14 mouse cellular contexts compared by ENCODE assay signal in the genomic region with DNA sequence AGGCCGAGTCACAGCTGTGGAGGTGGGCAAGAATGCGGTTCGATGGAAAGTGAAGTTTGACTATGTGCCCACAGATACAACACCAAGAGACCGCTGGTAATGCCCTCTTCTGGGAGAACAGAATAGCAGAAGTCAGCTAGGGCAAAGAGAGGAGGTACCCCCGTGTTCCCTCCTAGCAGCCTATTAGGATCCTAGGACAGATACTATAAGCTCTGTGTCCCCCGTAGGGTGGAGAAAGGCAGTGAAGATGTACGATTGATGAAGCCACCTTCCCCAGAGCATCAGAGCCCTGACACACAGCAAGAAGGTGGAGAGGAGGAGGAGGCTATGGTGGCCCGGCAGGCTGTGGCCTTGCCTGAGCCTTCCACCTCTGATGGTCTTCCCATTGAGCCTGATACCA. TPM values are rescaled to one million over a fixed set of nuclear protein-coding genes. Genes with fewer than 3 reads are reported as not detected.
DNase-seq lines count a peak whose midpoint lies in the region; ATAC-seq and TF ChIP-seq lines count a peak whose summit lies in the region.
"Had no signal": no experiment of that assay in that cellular context is flagged by ENCODE, and none has a peak within 500 bp of the region (broad histone marks: within the 10 kb centered on the region; RNA-seq: fewer than 3 reads in every experiment).

No protein-coding gene starts in this region.

- WGBS in midbrain, embryonic 11.5 days, result 96% methylated on average over 8 of the region's 8 CpGs
- 94% methylated on average over 8 of the region's 8 CpGs for WGBS in midbrain, postnatal 0 days

- H3K9me3 ChIP-seq in midbrain, embryonic 11.5 days (ENCODE audit: control insufficient read depth, low read length), result no peaks in the 10 kb centered on the region
- H3K9me3 ChIP-seq in midbrain, postnatal 0 days (ENCODE audit: low read length), result no peaks in the 10 kb centered on the region
- H3K9me3 ChIP-seq: G1E had no signal

- H3K9ac ChIP-seq in midbrain, embryonic 11.5 days (ENCODE audit: low read length), result no peak overlapping the region
- no peak overlapping the region for H3K9ac ChIP-seq in midbrain, postnatal 0 days (replicated peaks; ENCODE audit: low read length, poor library complexity, severe bottlenecking)

- no peaks in the 10 kb centered on the region for H3K4me1 ChIP-seq in midbrain, embryonic 11.5 days (ENCODE audit: control insufficient read depth, insufficient read depth, low read length)
- no peaks in the 10 kb centered on the region for H3K4me1 ChIP-seq in midbrain, postnatal 0 days (ENCODE audit: insufficient read depth, low read length)

- H3K27me3 ChIP-seq in midbrain, embryonic 11.5 days (ENCODE audit: control insufficient read depth, insufficient read depth, low read length), result no peaks in the 10 kb centered on the region
- no peaks in the 10 kb centered on the region for H3K27me3 ChIP-seq in midbrain, postnatal 0 days (ENCODE audit: insufficient read depth, low read length)
- H3K27me3 ChIP-seq: CH12.LX, Patski had no signal

- H3K4me2 ChIP-seq in midbrain, embryonic 11.5 days, result no peak overlapping the region
- no peak overlapping the region for H3K4me2 ChIP-seq in midbrain, postnatal 0 days (ENCODE audit: low read depth, low read length, poor library complexity, severe bottlenecking)

- DNase-seq in heart, adult 11 months, result peak; percentile 79
- no peak for DNase-seq in heart, postnatal 25 days (ENCODE audit: low spot score)
- no peak for DNase-seq in left cerebral cortex, adult 2 months (ENCODE audit: extremely low spot score in 1 of 2, low spot score in 2 of 2)
- DNase-seq in left cerebral cortex, adult 8-10 months (ENCODE audit: low spot score in 2 of 2), result no peak
- peak; percentile 78 for DNase-seq in midbrain, embryonic 11.5 days (ENCODE audit: low spot score, missing footprints)
- DNase-seq in midbrain, postnatal 0 days (ENCODE audit: low spot score), result no peak
- DNase-seq in testis, postnatal 10 days (ENCODE audit: low spot score), result peak; percentile 23
- no peak for DNase-seq in testis, postnatal 14 days (ENCODE audit: low spot score)
- DNase-seq: B cell, adult 2 months had no signal

- TF ChIP-seq CTCF in left cerebral cortex, adult 2 months (IDR thresholded peaks at IDR 0.05), result no peak
- TF ChIP-seq CTCF in midbrain, postnatal 0 days (IDR thresholded peaks at IDR 0.05), result no peak

- H3K36me3 ChIP-seq in midbrain, embryonic 11.5 days (ENCODE audit: control insufficient read depth, insufficient read depth, low read length), result peaks cover 28% of the 10 kb centered on the region
- H3K36me3 ChIP-seq in midbrain, postnatal 0 days (ENCODE audit: insufficient read depth, low read length), result peaks cover 67% of the 10 kb centered on the region

- H3K4me3 ChIP-seq in left cerebral cortex, adult 2 months, result no peak overlapping the region
- no peak overlapping the region for H3K4me3 ChIP-seq in midbrain, embryonic 11.5 days (ENCODE audit: low read depth, low read length)
- no peak overlapping the region for H3K4me3 ChIP-seq in midbrain, postnatal 0 days (ENCODE audit: low read depth, low read length)

- 0 out of 2 replicates have a peak overlapping the region, but pooled peaks have one; percentile 24 for H3K27ac ChIP-seq in left cerebral cortex, adult 2 months
- H3K27ac ChIP-seq in midbrain, embryonic 11.5 days (ENCODE audit: low read depth, low read length), result no peak overlapping the region
- no peak overlapping the region for H3K27ac ChIP-seq in midbrain, postnatal 0 days (ENCODE audit: low read depth, low read length)

- ATAC-seq in midbrain, embryonic 11.5 days (ENCODE audit: low FRiP score), result no peak
- ATAC-seq in midbrain, postnatal 0 days (ENCODE audit: low FRiP score), result no peak
- ATAC-seq: activated CD4-positive, CD25-positive, alpha-beta regulatory T cell, adult 4 months; CD4-positive, CD25-positive, alpha-beta regulatory T cell, adult 4 months; Patski had no signal

- intact Hi-C loops in heart, postnatal 25 days (cut with DNase I), result no loop called here
- intact Hi-C loops in left cerebral cortex, adult 2 months (cut with DNase I), result no loop called here

RNA-seq across cellular contexts. Expression of a gene that starts 36.4 kb away (rescaled TPM):
- 10 to 100 TPM; 22.0 to 23.9 TPM for total RNA-seq in heart, postnatal 25 days (2021)
- total RNA-seq in left cerebral cortex, adult 2 months (2021), result 10 to 100 TPM; 39.0 to 49.6 TPM
- total RNA-seq in left cerebral cortex, adult 8-10 months (2022), result 10 to 100 TPM; 39.4 to 41.7 (median 40.8) TPM
- 27.3 and 28.1 TPM in 2 replicates for polyA plus RNA-seq in midbrain, embryonic 11.5 days (2014; fragmentation: Nextera tagmentation; extraction: Ambion mirVana)
- 39.1 and 44.2 TPM in 2 replicates for total RNA-seq in midbrain, postnatal 0 days (2014; rRNA removed)
- 19.8 and 21.9 TPM in 2 replicates for polyA plus RNA-seq in midbrain, postnatal 0 days (2015; fragmentation: Nextera tagmentation; extraction: Ambion mirVana)

Comparison
In these comparisons a context has a peak if more than half of its experiments do, and no peak if none do; other contexts are left out.
1. DNase-seq: peak in heart, adult 11 months (single experiment), midbrain, embryonic 11.5 days (single experiment) and testis, postnatal 10 days (single experiment); none in heart, postnatal 25 days (single experiment), left cerebral cortex, adult 2 months (0 of 2), left cerebral cortex, adult 8-10 months (0 of 2), midbrain, postnatal 0 days (single experiment) and testis, postnatal 14 days (single experiment).